Mouse (Mus musculus) hindbrain, embryonic 16.5 days (tissue): ENCODE results near the gene Napsa. TPM values are rescaled to one million over a fixed set of nuclear protein-coding genes. Genes with fewer than 3 reads are reported as not detected.

Source experiments
- ATAC-seq: fragments of 200-750 bp; cut with Nextera tagmentation; 2 replicates; pipeline ENCODE4 v1.8.0; 2017; ENCODE audit warnings: moderate TSS enrichment, moderate library complexity
- H3K27ac ChIP-seq: fragments of 300-500 bp; sonication (generic); 2 replicates; pipeline ENCODE4 v1.5.1; 2014; ENCODE audit warnings: low read depth, mild to moderate bottlenecking, control low read depth, low read length, moderate library complexity
- H3K27me3 ChIP-seq: fragments of 300-500 bp; sonication (generic); replicated peaks from 2 replicates; pipeline ENCODE4 v1.6.1; 2014; ENCODE audit warnings: low read length; ENCODE audit not compliant: control insufficient read depth, insufficient read depth
- H3K36me3 ChIP-seq: fragments of 300-500 bp; sonication (generic); 2 replicates; pipeline ENCODE4 v1.6.1; 2014; ENCODE audit warnings: mild to moderate bottlenecking, low read length, moderate library complexity, mixed read lengths; ENCODE audit not compliant: control insufficient read depth, insufficient read depth
- H3K4me1 ChIP-seq: fragments of 300-500 bp; sonication (generic); 2 replicates; pipeline ENCODE4 v1.6.1; 2014; ENCODE audit warnings: low read depth, low read length; ENCODE audit not compliant: control insufficient read depth, insufficient read depth
- H3K4me2 ChIP-seq: fragments of 300-500 bp; sonication (generic); 2 replicates; pipeline ENCODE4 v1.6.1; 2014; ENCODE audit warnings: mild to moderate bottlenecking, low read length, control low read depth, moderate library complexity
- H3K4me3 ChIP-seq: fragments of 300-500 bp; sonication (generic); 2 replicates; pipeline ENCODE4 v1.5.1; 2014; ENCODE audit warnings: mild to moderate bottlenecking, low read length, control low read depth, moderate library complexity
- H3K9ac ChIP-seq: fragments of 300-500 bp; sonication (generic); 2 replicates; pipeline ENCODE4 v1.6.1; 2014; ENCODE audit warnings: low read depth, mild to moderate bottlenecking, control low read depth, low read length, moderate library complexity
- H3K9me3 ChIP-seq: fragments of 300-500 bp; sonication (generic); 2 replicates; pipeline ENCODE4 v1.6.1; 2014; ENCODE audit warnings: mild to moderate bottlenecking, low read length, moderate library complexity; ENCODE audit not compliant: control insufficient read depth
- WGBS: fragments of 180-500 bp; shearing (Covaris S2); extraction: QIAGEN DNeasy Blood & Tissue Kit; methylation state at CpG from one replicate; pipeline ENCODE4 v1.1.7; 2014; 5-methylcytosine and 5-hydroxymethylcytosine counted together
- polyA plus RNA-seq: library from polyadenylated mRNA; unstranded; fragments of >200 nt; fragmentation: Nextera tagmentation; extraction: Ambion mirVana; gene quantifications from 2 replicates; pipeline ENCODE4 v1.2.1, GENCODE M21; 2015

The Napsa gene
- polyA plus RNA-seq, 1 experiment from 2014 or later = 1.6 TPM

DNA sequence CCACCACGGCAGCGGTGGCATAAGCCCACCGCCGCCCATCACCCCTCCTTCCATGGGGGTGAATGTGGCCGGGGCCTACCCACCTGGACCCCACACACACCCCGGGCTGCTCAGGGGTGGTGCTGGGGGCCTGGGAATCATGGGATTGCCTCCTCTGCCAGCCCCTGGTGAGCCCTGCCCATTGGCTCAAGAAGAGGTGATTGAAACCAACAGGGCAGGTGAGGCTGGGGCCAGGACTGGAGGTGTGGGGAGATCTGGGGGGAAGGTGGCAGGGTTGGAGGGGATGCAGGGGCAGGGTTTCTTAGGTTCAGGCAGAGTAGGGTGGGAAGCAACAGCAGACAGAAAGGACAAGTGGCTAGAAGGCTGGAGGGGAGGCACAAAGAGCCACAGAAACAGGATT, 23.9 kb downstream of the Napsa start:
- no peak overlapping the region for H3K9ac ChIP-seq
- H3K36me3 ChIP-seq = no peaks in the 10 kb centered on the region
- no peaks in the 10 kb centered on the region for H3K27me3 ChIP-seq
- no peak overlapping the region for H3K4me3 ChIP-seq
- no peak overlapping the region for H3K4me2 ChIP-seq
- peaks cover 35% of the 10 kb centered on the region for H3K4me1 ChIP-seq
- WGBS = 88% methylated on average over 6 of the region's 6 CpGs
- ATAC-seq = no peak
- no peak overlapping the region for H3K27ac ChIP-seq
- no peaks in the 10 kb centered on the region for H3K9me3 ChIP-seq

DNA sequence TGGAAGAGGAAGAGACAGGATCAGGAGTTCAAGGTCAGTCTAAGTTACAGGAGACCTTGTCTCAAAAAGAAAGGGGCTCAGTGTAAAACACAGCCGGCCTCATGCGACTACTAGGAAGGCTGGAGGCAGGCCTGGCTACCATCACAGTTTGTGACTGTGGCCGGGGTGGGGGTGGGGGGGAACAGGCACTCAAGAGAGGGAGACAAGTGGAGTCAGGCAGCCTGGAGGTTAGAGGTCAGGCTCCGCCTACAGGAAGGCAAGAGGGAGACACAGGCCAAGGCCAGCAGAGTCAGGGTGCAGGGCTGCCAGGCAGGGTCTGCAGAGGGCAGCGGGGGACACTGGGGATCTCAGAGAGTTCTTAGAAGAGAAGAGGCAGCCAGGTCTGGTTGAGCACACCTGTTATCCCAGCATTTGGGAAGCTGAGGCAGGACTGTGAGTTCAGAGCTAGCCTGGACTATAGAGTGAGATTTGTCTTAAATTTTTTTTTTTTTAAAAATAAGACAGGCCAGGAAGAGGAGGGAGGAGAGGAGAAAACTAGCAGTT, 24.9 kb downstream of the Napsa start:
- ATAC-seq = no peak
- H3K4me2 ChIP-seq = no peak overlapping the region
- WGBS = 70% methylated on average over 5 of the region's 5 CpGs
- H3K36me3 ChIP-seq = no peaks in the 10 kb centered on the region
- no peaks in the 10 kb centered on the region for H3K9me3 ChIP-seq
- H3K9ac ChIP-seq = no peak overlapping the region
- peaks cover 25% of the 10 kb centered on the region for H3K4me1 ChIP-seq
- H3K4me3 ChIP-seq = no peak overlapping the region
- 0 out of 2 replicates have a peak, but pooled peaks cover 2% of the 10 kb centered on the region for H3K27me3 ChIP-seq
- H3K27ac ChIP-seq = no peak overlapping the region

DNA sequence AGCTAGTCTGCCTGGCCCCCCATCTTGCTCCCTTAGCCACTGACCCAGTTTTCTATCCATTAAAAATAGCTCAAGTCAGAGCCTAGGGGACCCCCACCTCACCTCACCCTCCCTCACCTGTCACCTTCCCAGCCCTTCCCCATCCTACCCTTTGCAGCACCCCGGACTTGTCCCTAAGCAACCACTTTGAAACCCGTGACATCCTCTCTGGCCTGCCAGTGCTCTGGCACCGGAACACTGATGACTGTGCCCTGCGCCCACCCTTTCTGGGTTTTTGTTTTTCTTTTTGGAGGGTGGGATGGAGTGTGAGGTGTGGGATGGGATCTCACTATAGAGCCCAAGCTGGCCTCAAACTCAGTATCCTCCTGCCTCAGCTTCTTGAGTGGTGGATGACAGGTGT, 25.5 kb downstream of the Napsa start:
- H3K9me3 ChIP-seq = no peaks in the 10 kb centered on the region
- ATAC-seq = no peak

GRCm38 (mm10) chr7:44598336-44598735, 26.2 kb downstream of the Napsa start:
- no peaks in the 10 kb centered on the region for H3K36me3 ChIP-seq
- no peak overlapping the region for H3K4me2 ChIP-seq
- WGBS = 84% methylated on average over 12 of the region's 12 CpGs
- no peak overlapping the region for H3K9ac ChIP-seq
- H3K4me3 ChIP-seq = no peak overlapping the region
- H3K9me3 ChIP-seq = no peaks in the 10 kb centered on the region
- peaks cover 13% of the 10 kb centered on the region for H3K4me1 ChIP-seq
- H3K27me3 ChIP-seq = peaks cover 7% of the 10 kb centered on the region; the same call in 1 of the 2 replicates
- H3K27ac ChIP-seq = no peak overlapping the region
- no peak for ATAC-seq

More for the DNA sequence above, 25.5 kb downstream of the Napsa start:
- H3K9ac ChIP-seq = no peak overlapping the region
- H3K27ac ChIP-seq = no peak overlapping the region
- WGBS = 89% methylated on average over 4 of the region's 4 CpGs
- peaks cover 5% of the 10 kb centered on the region; the same call in 1 of the 2 replicates for H3K27me3 ChIP-seq
- no peaks in the 10 kb centered on the region for H3K36me3 ChIP-seq
- H3K4me3 ChIP-seq = no peak overlapping the region
- peaks cover 19% of the 10 kb centered on the region for H3K4me1 ChIP-seq
- H3K4me2 ChIP-seq = no peak overlapping the region

DNA sequence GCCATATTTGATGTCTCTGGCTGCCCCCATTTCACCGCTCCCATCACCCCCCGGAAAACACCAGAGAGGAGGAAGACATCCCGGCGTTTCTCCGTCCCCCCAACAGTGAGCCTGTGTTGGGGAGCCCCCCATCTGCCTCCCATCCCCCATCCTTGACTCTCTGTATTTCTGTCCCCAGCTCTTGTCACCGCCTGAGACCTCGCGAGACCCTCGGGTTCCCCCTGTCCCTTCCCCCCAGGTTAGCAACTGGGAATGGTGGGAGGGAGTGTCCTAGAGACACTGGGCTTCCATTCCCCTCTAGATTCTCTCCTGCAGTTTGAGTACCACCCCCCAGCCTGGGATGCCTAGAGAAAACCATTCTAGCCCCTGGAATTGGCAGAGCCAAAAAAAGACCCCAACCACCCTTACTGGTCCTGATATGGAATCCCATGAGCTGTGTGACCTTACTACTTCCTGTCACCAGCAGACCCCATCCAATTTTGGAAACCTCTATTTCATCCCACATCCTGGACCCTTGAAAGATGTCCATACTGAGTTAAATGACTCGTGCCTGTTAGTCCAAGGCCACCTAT, 28.6 kb downstream of the Napsa start:
- Histone ChIP-seq H3K27me3 (peaks cover 11% of the 10 kb centered on the region), H3K4me3 (no peak overlapping the region), H3K36me3 (no peaks in the 10 kb centered on the region), H3K4me2 (no peak overlapping the region), H3K9me3 (no peaks in the 10 kb centered on the region), H3K4me1 (no peaks in the 10 kb centered on the region), H3K27ac (no peak overlapping the region), H3K9ac (no peak overlapping the region)
- no peak for ATAC-seq
- 83% methylated on average over 10 of the region's 10 CpGs for WGBS

- Histone ChIP-seq H3K9ac (no peak overlapping the region), H3K4me1 (no peaks in the 10 kb centered on the region)
Measured at GRCm38 (mm10) chr7:44601646-44602045, 29.5 kb downstream of the Napsa start.

GRCm38 (mm10) chr7:44602443-44602842, 30.3 kb downstream of the Napsa start:
- Histone ChIP-seq H3K27ac (no peak overlapping the region), H3K9ac (no peak overlapping the region; the same call in 1 of the 2 replicates), H3K4me2 (no peak overlapping the region)

More at GRCm38 (mm10) chr7:44601646-44602045, 29.5 kb downstream of the Napsa start:
- ATAC-seq = no peak
- 16% methylated on average over 19 of the region's 19 CpGs for WGBS
- Histone ChIP-seq H3K27ac (no peak overlapping the region), H3K4me3 (no peak overlapping the region), H3K36me3 (no peaks in the 10 kb centered on the region), H3K9me3 (no peaks in the 10 kb centered on the region), H3K27me3 (peaks cover 19% of the 10 kb centered on the region), H3K4me2 (no peak overlapping the region)

DNA sequence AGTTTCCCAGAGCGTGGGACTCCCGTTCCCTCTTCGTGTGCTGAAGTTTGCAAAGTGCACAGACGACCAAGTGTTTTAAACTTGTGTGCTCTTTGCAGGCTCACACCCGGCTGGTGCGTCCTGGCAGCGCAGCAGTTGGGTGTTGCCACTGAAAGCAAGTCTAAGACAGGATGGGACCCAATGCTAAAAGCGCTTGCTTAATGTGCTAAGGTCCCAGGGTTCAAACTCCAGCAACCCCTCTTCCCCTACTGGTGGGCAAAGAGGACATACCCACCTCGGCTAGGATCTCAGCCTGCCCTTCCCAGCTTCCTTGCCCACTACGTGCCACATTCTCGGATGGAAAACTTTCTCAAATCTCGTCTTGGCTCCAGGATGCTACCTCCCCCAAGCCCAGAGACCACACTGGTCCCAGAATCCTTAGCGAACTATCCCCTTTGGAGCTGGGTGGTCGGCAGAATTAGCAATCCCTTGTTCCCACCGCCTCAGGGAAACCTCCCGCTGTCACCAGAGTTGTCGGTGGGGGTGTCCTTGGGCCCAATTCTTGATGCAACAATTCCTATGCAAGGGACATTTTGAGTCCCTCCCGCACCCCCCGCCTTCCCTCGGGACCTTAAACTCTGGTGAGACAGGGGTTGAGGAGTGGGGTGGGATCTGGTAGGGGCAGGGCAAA, 31.1 kb downstream of the Napsa start:
- H3K9me3 ChIP-seq = peaks cover 8% of the 10 kb centered on the region
- no peak overlapping the region for H3K9ac ChIP-seq
- no peak overlapping the region for H3K27ac ChIP-seq
- H3K4me3 ChIP-seq = no peak overlapping the region
- H3K4me2 ChIP-seq = no peak overlapping the region; the same call in 1 of the 2 replicates
- H3K4me1 ChIP-seq = no peaks in the 10 kb centered on the region
- H3K36me3 ChIP-seq = no peaks in the 10 kb centered on the region
- ATAC-seq = no peak
- 2% methylated on average over 20 of the region's 20 CpGs for WGBS
- peaks cover 27% of the 10 kb centered on the region for H3K27me3 ChIP-seq

More at GRCm38 (mm10) chr7:44602443-44602842, 30.3 kb downstream of the Napsa start:
- 0 out of 2 replicates have a peak, but pooled peaks have one; percentile 0 for ATAC-seq
- peaks cover 26% of the 10 kb centered on the region for H3K27me3 ChIP-seq
- no peaks in the 10 kb centered on the region for H3K36me3 ChIP-seq
- peaks cover under 1% of the 10 kb centered on the region for H3K9me3 ChIP-seq
- no peak overlapping the region for H3K4me3 ChIP-seq
- no peaks in the 10 kb centered on the region for H3K4me1 ChIP-seq
- 17% methylated on average over 11 of the region's 11 CpGs for WGBS

DNA sequence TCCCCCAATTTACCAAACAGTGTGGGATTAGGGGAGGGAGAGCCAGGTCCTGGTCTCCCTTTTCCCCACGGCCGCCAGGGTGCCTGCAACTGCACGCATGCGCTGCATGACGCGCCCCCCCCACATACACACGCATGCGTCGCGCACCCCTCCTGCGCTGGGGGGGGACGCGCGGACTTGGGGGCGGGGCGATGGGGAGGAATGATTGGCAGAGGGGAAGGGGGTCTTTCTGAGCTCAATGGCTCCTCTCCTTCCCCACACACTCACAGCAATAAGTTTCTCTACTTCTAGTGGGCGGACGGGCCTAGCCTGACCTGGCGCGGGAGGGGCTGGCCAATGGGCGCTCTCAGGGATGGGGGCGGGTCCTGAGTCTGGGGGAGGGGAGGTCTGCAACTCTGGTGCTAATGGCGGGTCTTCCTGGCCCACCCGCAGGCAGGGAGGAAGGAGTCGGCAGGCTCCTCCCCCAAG, 32.0 kb downstream of the Napsa start:
- ATAC-seq = peak; percentile 62
- Histone ChIP-seq H3K9me3 (peaks cover 10% of the 10 kb centered on the region), H3K9ac (0 out of 2 replicates have a peak overlapping the region, but pooled peaks have one; percentile 5), H3K4me2 (peak overlapping the region; percentile 52), H3K27me3 (peaks cover 27% of the 10 kb centered on the region), H3K27ac (no peak overlapping the region), H3K4me1 (no peaks in the 10 kb centered on the region), H3K36me3 (no peaks in the 10 kb centered on the region), H3K4me3 (peak overlapping the region; percentile 26)
- WGBS = under 1% methylated on average over 25 of the region's 25 CpGs
